ENCODE assay signal across 9 mouse cellular contexts in genomic region chr7:79284160-79284888, GRCm38 (mm10). TPM values are rescaled to one million over a fixed set of nuclear protein-coding genes. Genes with fewer than 3 reads are reported as not detected.
DNase-seq lines count a peak whose midpoint lies in the region; ATAC-seq and TF ChIP-seq lines count a peak whose summit lies in the region.
"Had no signal": no experiment of that assay in that cellular context is flagged by ENCODE, and none has a peak within 500 bp of the region (broad histone marks: within the 10 kb centered on the region; RNA-seq: fewer than 3 reads in every experiment).

No protein-coding gene starts in this region.

- 45% methylated on average over 14 of the region's 14 CpGs for WGBS in heart, adult 2 months
- WGBS in lung, postnatal 0 days, result 42% methylated on average over 14 of the region's 14 CpGs
- 33% methylated on average over 14 of the region's 14 CpGs for WGBS in liver, embryonic 16.5 days (ENCODE audit: insufficient replicate concordance)
- WGBS in stomach, postnatal 0 days, result 63% methylated on average over 14 of the region's 14 CpGs

- intact Hi-C loops in heart, adult 2 months (cut with DNase I), result no loop called here

- no peak for TF ChIP-seq EP300 in heart, adult 2 months (IDR thresholded peaks at IDR 0.05; ENCODE audit: insufficient read depth, low read depth, low read length)
- TF ChIP-seq EP300 in lung, postnatal 0 days (IDR thresholded peaks at IDR 0.05), result peak; percentile 48; the same call in 1 of the 2 replicates
- no peak for TF ChIP-seq EP300 in stomach, postnatal 0 days (optimal IDR thresholded peaks at IDR 0.05)

- H3K36me3 ChIP-seq in heart, adult 2 months (ENCODE audit: control insufficient read depth, insufficient read depth, low read length), result no peaks in the 10 kb centered on the region
- H3K36me3 ChIP-seq in lung, postnatal 0 days (ENCODE audit: insufficient read depth, low read length), result no peaks in the 10 kb centered on the region
- no peaks in the 10 kb centered on the region for H3K36me3 ChIP-seq in liver, embryonic 16.5 days (ENCODE audit: control insufficient read depth, insufficient read depth)
- H3K36me3 ChIP-seq in stomach, postnatal 0 days (ENCODE audit: control insufficient read depth, insufficient read depth, low read length), result no peaks in the 10 kb centered on the region
- H3K36me3 ChIP-seq: heart, embryonic 13.5 days had no signal

- DNase-seq in heart, adult 2 months, result no peak
- DNase-seq in heart, adult 18-20 months, result no peak
- no peak for DNase-seq in lung, postnatal 0 days (ENCODE audit: low spot score)
- no peak for DNase-seq in lung, postnatal 10 days
- DNase-seq in stomach, postnatal 0 days (ENCODE audit: low spot score), result no peak
- no peak for DNase-seq in cerebellum, adult 9-11 months
- DNase-seq in MN1 (ENCODE audit: low spot score), result no peak

- no peak for TF ChIP-seq POLR2A in heart, adult 2 months (IDR thresholded peaks at IDR 0.05; ENCODE audit: insufficient read depth, low read depth, low read length)

- H3K4me3 ChIP-seq in heart, adult 2 months, result no peak overlapping the region
- no peak overlapping the region for H3K4me3 ChIP-seq in lung, postnatal 0 days (ENCODE audit: low read depth, low read length)
- peak overlapping the region; percentile 12; the same call in 1 of the 2 replicates for H3K4me3 ChIP-seq in liver, embryonic 16.5 days (ENCODE audit: low read depth, low read length)
- no peak overlapping the region for H3K4me3 ChIP-seq in stomach, postnatal 0 days (ENCODE audit: low read depth, low read length)
- H3K4me3 ChIP-seq: heart, embryonic 13.5 days had no signal

- H3K4me2 ChIP-seq in lung, postnatal 0 days (replicated peaks; ENCODE audit: low read depth, low read length), result no peak overlapping the region
- H3K4me2 ChIP-seq in liver, embryonic 16.5 days (ENCODE audit: low read depth, low read length), result peak overlapping the region; percentile 38
- no peak overlapping the region for H3K4me2 ChIP-seq in stomach, postnatal 0 days (replicated peaks; ENCODE audit: low read depth)
- H3K4me2 ChIP-seq: heart, embryonic 13.5 days had no signal

- peaks cover 2% of the 10 kb centered on the region for H3K79me2 ChIP-seq in heart, adult 2 months (replicated peaks; ENCODE audit: control insufficient read depth, insufficient read depth, low read length)

- peak overlapping the region; percentile 6 for H3K27ac ChIP-seq in heart, adult 2 months
- peak overlapping the region; percentile 51 for H3K27ac ChIP-seq in lung, postnatal 0 days (ENCODE audit: low read length)
- peak overlapping the region; percentile 75 for H3K27ac ChIP-seq in liver, embryonic 16.5 days (ENCODE audit: low read length)
- 0 out of 2 replicates have a peak overlapping the region, but pooled peaks have one; percentile 5 for H3K27ac ChIP-seq in stomach, postnatal 0 days (replicated peaks)

- no peak overlapping the region for H3K9ac ChIP-seq in heart, adult 2 months (ENCODE audit: low read depth, low read length)
- no peak overlapping the region for H3K9ac ChIP-seq in lung, postnatal 0 days (replicated peaks; ENCODE audit: low read depth)
- H3K9ac ChIP-seq in liver, embryonic 16.5 days (ENCODE audit: low read depth, low read length), result peak overlapping the region; percentile 31
- H3K9ac ChIP-seq in stomach, postnatal 0 days (ENCODE audit: low read length), result no peak overlapping the region
- H3K9ac ChIP-seq: heart, embryonic 13.5 days had no signal

- no peak for TF ChIP-seq CTCF in heart, adult 2 months (IDR thresholded peaks at IDR 0.05)
- TF ChIP-seq CTCF in lung, postnatal 0 days (IDR thresholded peaks at IDR 0.05), result no peak
- TF ChIP-seq CTCF in stomach, postnatal 0 days (IDR thresholded peaks at IDR 0.05; ENCODE audit: low read depth), result no peak

- H3K9me3 ChIP-seq in lung, postnatal 0 days (ENCODE audit: low read length), result no peaks in the 10 kb centered on the region
- H3K9me3 ChIP-seq in liver, embryonic 16.5 days (replicated peaks; ENCODE audit: control insufficient read depth, low read length), result no peaks in the 10 kb centered on the region
- no peaks in the 10 kb centered on the region for H3K9me3 ChIP-seq in stomach, postnatal 0 days (ENCODE audit: control insufficient read depth, low read length)
- H3K9me3 ChIP-seq: heart, embryonic 13.5 days had no signal

- H3K4me1 ChIP-seq in heart, adult 2 months (ENCODE audit: control insufficient read depth, insufficient read depth, low read length), result peaks cover 15% of the 10 kb centered on the region
- peaks cover 58% of the 10 kb centered on the region; the same call in 1 of the 2 replicates for H3K4me1 ChIP-seq in lung, postnatal 0 days (ENCODE audit: insufficient read depth, low read depth, low read length)
- peaks cover 66% of the 10 kb centered on the region for H3K4me1 ChIP-seq in liver, embryonic 16.5 days (ENCODE audit: control insufficient read depth, low read depth, low read length)
- H3K4me1 ChIP-seq in stomach, postnatal 0 days (replicated peaks; ENCODE audit: control insufficient read depth, insufficient read depth), result peaks cover 6% of the 10 kb centered on the region; the same call in 1 of the 2 replicates

- ATAC-seq in lung, postnatal 0 days, result no peak
- peak; percentile 62 for ATAC-seq in liver, embryonic 16.5 days (ENCODE audit: low read depth)
- no peak for ATAC-seq in stomach, postnatal 0 days (ENCODE audit: low FRiP score, low TSS enrichment)

- no peaks in the 10 kb centered on the region for H3K27me3 ChIP-seq in heart, adult 2 months (ENCODE audit: control insufficient read depth, insufficient read depth, low read length)
- no peaks in the 10 kb centered on the region for H3K27me3 ChIP-seq in lung, postnatal 0 days (replicated peaks; ENCODE audit: insufficient read depth, low read length)
- H3K27me3 ChIP-seq in liver, embryonic 16.5 days (ENCODE audit: control insufficient read depth, insufficient read depth, low read depth, low read length), result no peaks in the 10 kb centered on the region
- H3K27me3 ChIP-seq in stomach, postnatal 0 days (ENCODE audit: control insufficient read depth, insufficient read depth, low read length), result no peaks in the 10 kb centered on the region
- H3K27me3 ChIP-seq: heart, embryonic 13.5 days had no signal

RNA-seq across cellular contexts. Expression of gene Abhd2, which starts 11.3 kb away (rescaled TPM):
- total RNA-seq in heart, adult 2 months (2021), result 10 to 100 TPM; 33.8 to 36.3 TPM
- 8.4 and 15.8 TPM in 2 replicates for polyA plus RNA-seq in heart, adult 2 months (2012; rRNA removed)
- 10 to 100 TPM; 33.0 to 36.3 TPM for total RNA-seq in heart, adult 18-20 months (2021)
- polyA plus RNA-seq in lung, postnatal 0 days (2015; fragmentation: Nextera tagmentation; extraction: Ambion mirVana), result 22.8 and 25.2 TPM in 2 replicates
- polyA plus RNA-seq in liver, embryonic 16.5 days (2015; fragmentation: Nextera tagmentation; extraction: Ambion mirVana), result 13.1 and 14.4 TPM in 2 replicates
- 24.6 and 27.5 TPM in 2 replicates for polyA plus RNA-seq in stomach, postnatal 0 days (2015; fragmentation: Nextera tagmentation; extraction: Ambion mirVana)

Comparison
In these comparisons a context has a peak if more than half of its experiments do, and no peak if none do; other contexts are left out.
1. H3K27ac ChIP-seq: peak in every context shown above with its lines; median percentile 75 in liver, embryonic 16.5 days; 51 in lung, postnatal 0 days; 6 in heart, adult 2 months; 5 in stomach, postnatal 0 days.